Mouse (Mus musculus) regulatory T cell (primary cell): ENCODE data around the gene Uqcr11.

Experiments used
- in situ Hi-C: fragments of 300-600 bp; cut with MboI, MseI; formaldehyde crosslinking; loops from one replicate; pipeline ENCODE4 v1.15.1; 2025; ENCODE audit warnings: high pct_unique_total_duplicates

Gene Uqcr11

GRCm38 (mm10) chr10:80431570-80432386 lies 25.1 kb upstream of the Uqcr11 start:
- in situ Hi-C loops = no loop called here

- in situ Hi-C loops = no loop called here
Measured at GRCm38 (mm10) chr10:80430375-80430980, 23.8 kb upstream of the Uqcr11 start.

- in situ Hi-C loops = no loop called here
Measured at GRCm38 (mm10) chr10:80429800-80430199, 23.2 kb upstream of the Uqcr11 start.

- in situ Hi-C loops = no loop called here
Measured at GRCm38 (mm10) chr10:80425041-80425440, 18.4 kb upstream of the Uqcr11 start.

DNA sequence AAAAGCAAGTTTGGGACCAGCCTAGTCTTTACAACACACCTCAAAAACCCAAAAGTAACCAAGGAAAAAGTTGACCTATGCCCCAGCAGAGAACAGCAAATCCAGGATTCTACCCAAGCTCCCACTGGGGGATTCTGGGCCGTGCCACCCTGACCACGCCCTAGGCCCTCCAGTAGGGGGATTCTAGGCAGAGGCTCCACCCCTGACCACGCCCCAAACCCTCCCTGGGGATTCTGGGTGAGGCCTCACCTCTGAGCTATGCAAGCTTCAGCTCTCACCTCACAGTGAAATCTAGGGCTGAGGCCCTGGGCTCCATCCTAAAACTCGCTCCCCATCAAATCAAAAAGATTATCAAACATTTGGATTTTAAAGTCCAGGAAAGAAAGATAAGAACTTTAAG lies 16.9 kb upstream of the Uqcr11 start:
- in situ Hi-C loops = no loop called here

GRCm38 (mm10) chr10:80421651-80422472 lies 15.2 kb upstream of the Uqcr11 start:
- in situ Hi-C loops = no loop called here

DNA sequence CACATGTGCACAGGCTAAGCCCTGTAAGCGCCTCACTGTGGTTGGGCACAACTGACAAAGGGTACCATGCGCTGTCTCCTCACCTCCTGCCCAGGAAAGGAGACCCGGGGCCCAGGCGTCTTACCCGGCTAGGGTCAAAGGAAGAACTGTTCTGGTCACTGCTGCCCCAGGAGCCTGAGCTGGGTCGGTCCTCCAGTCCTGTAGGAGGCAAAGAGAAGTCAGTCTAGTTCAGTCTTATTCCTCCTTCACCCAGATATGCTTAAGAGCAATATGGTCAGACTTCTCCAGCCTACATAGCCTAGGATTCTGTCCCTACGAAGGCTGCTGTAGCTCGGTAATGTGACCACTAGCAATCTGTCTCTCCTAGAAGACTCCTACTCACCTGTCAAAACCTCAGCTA lies 14.6 kb upstream of the Uqcr11 start:
- in situ Hi-C loops = no loop called here

GRCm38 (mm10) chr10:80420729-80421128 lies 14.1 kb upstream of the Uqcr11 start:
- in situ Hi-C loops = no loop called here

- in situ Hi-C loops = no loop called here
Measured at GRCm38 (mm10) chr10:80419419-80419818, 12.8 kb upstream of the Uqcr11 start.

GRCm38 (mm10) chr10:80418311-80418710 lies 11.7 kb upstream of the Uqcr11 start:
- in situ Hi-C loops = no loop called here

- in situ Hi-C loops = no loop called here
Measured at GRCm38 (mm10) chr10:80417841-80418240, 11.2 kb upstream of the Uqcr11 start.

DNA sequence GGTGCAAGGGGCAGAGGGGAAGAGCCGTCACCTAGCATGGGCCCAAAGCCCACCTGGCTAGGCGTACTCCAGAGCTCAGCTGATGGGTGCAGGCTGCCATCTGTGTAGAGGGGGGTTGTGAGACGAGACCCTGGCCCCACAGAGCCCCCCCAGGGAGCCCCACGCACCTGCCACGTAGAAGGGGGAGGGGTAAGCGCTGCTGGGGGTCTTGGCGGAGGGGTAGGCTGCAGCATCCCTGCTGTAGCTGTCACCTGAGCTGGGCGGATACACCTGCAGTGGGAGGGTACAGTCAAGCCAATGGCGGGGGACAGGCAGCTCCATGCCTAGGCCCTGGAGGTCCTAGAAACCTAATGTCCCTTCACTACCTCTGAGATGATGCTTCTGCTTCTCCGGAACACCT lies 10.7 kb upstream of the Uqcr11 start:
- in situ Hi-C loops = no loop called here

DNA sequence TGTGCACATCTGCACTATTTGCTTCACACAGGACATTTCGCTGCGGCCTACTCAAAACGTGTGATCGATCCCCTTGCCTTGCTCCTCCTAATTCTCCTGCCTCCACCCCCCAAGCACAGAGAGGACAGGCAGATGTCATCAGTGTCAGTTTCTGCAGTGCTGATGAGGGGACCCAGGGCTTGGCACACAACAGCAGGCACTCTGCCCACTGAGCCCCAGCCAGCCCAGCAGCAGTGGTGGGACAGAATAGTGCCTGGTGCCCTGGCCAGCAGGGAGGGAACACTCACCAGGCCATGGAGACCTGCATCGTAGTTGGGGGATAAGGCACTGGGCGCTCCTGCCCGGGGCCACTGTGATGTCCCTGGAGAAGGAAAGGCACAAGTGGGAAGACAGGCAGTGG lies 8.9 kb upstream of the Uqcr11 start:
- in situ Hi-C loops = no loop called here

GRCm38 (mm10) chr10:80412656-80413541 lies 6.3 kb upstream of the Uqcr11 start:
- in situ Hi-C loops = no loop called here

- in situ Hi-C loops = no loop called here
Measured at GRCm38 (mm10) chr10:80407924-80408323, 1.3 kb upstream of the Uqcr11 start.

DNA sequence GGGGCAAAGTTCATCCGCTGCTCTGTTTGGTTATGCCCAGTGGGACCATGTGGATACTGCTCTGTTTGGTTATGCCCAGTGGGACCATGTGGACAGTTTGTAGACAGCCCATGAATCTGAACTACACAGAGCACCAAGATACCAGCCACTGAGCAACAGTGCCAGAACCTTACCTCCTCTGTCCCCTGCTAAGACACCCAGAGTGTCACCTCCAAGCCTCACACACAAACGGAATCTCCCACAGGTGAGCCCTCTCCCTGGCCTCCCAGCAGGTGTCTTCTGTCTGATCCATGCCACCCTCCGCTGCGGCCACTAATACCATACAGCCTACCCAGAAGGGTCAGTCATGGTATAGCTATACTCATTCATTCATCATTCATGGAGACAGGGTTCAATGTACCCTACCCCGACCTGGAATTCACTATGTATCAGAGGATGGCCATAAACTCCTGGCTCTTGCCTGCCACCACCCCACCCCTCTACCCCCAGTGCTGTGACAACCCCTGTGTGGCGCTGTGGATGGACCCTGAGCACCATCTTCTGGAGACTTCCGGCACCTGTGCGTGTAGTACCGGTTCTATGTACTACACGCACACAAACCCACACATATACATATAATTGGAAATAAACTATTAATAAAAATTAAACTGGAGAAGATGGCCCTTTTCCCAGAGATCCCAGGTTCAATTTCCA lies 1.0 kb downstream of the Uqcr11 start:
- in situ Hi-C loops = no loop called here

DNA sequence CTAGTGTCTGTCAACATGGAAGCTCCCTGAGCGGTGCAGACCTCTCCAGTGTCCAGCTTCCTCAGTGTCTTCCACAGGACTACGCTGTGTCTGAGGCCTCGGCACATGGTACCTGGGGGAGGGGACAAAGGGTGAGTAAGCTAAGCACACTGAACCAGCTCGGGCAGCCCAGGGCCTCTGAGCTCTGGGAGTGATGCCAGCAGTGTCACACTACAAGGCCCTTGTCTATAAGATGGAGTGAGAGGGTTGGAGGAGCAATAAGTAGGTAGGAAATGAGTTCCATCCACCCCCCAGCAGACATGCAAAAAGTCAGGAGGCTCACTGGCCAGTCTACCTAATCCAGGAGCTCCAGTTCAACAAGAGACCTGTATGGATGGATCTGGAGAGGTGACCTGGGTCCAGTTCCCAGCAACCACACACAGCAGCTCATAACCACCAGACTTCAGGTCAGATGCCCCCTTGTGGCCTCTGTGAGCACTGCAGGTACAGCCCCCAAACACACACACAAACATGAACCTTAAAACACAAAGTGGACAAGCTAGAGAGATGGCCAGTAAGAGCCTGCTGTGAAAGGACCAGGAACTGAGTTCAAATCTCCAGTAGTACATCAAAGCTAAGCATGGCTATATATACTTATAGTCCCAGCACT lies 3.5 kb downstream of the Uqcr11 start:
- in situ Hi-C loops = no loop called here

DNA sequence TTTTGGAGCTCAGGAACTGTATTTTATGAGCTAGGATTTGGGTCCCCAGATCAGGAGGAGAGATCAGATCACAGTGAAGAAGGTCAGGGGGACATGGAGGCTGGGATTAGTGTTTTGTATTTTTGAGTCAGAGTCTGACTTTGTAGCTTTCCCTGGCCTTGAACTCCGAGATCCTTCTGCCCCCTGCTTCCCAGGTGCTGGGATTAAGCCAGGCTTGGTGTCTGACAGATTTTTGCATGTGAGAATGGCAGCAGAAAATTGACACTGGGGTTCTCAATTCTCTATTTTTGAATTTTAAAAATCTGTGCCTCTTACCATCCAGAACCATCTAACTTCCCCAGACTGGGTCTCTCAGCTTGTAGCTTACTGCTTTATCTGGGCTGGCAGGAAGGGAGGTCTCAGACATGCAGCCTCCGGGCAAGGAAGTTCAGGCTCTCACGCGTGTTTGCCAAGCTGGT lies 5.9 kb downstream of the Uqcr11 start:
- in situ Hi-C loops = no loop called here

DNA sequence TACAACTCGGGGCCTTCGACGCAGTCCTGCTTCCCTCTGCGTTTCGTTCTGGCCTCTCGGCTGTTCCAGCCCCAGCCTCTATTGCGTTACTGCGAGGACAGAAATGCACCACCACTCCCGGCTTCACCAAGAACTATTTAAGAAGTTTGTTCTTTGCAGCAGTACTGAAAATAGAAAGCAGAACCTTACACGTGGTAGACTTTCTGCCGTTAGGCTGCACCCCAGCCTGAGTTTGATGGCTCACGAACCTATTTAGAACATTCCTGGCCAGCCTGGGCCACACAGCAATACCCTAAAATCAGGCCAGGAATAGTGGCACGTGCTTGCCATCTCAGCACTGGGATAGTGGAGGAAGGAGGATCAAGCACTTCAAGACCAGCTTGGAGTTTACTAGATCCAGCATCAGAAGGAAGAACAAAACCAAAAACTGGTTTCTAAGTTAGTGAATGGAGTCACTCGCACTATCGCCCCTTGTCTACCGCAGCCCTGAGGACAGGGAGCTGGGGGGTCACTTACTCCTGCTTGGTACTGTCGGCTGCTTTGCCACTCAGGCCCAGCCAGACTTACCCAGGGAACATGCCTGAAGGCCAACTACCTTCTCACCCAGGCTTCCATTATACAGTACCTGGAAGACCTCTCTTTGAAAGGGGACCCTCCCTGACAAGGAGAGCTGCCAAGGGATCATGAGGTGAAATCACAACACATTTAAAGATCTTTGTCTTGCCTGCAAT lies 6.5 kb downstream of the Uqcr11 start:
- in situ Hi-C loops = no loop called here
